Mouse (Mus musculus): ENCODE results near the gene Smpdl3b. TPM values are rescaled to one million over a fixed set of nuclear protein-coding genes. Genes with fewer than 3 reads are reported as not detected.
"Not testable (repeated sequence)": the region's sequence is repeated elsewhere in the genome, so short reads cannot be mapped to it uniquely, and the experiment has no call there.

Gene Smpdl3b
- polyA plus RNA-seq, 1 experiment from 2014 or later = 7.8 TPM

- H3K4me2 ChIP-seq = 0 out of 2 replicates have a peak overlapping the region, but pooled peaks have one; percentile 20
- no peaks in the 10 kb centered on the region for H3K27me3 ChIP-seq (ENCODE audit: insufficient read depth, low read length)
- TF ChIP-seq CTCF (IDR thresholded peaks at IDR 0.05; ENCODE audit: low read depth) = no peak
- ATAC-seq (ENCODE audit: insufficient read depth) (no peak), DNase-seq (peak; percentile 55)
- H3K9me3 ChIP-seq (ENCODE audit: low read depth, low read length) = no peaks in the 10 kb centered on the region
- H3K27ac ChIP-seq (ENCODE audit: low read depth) = peak overlapping the region; percentile 58; the same call in 1 of the 2 replicates
- no peak overlapping the region for H3K4me3 ChIP-seq (ENCODE audit: low read depth, low read length)
- no peak overlapping the region for H3K9ac ChIP-seq
- no peaks in the 10 kb centered on the region for H3K36me3 ChIP-seq (ENCODE audit: insufficient read depth)
- WGBS = 56% methylated on average over 16 of the region's 16 CpGs
- H3K4me1 ChIP-seq (ENCODE audit: insufficient read depth) = no peaks in the 10 kb centered on the region
These were observed 45.2 kb upstream of the Smpdl3b start for GRCm38 (mm10) chr4:132802171-132802637.

GRCm38 (mm10) chr4:132801176-132802077 is 44.4 kb upstream of the Smpdl3b start:
- no peak for TF ChIP-seq CTCF (IDR thresholded peaks at IDR 0.05; ENCODE audit: low read depth)
- Histone ChIP-seq H3K4me2 (0 out of 2 replicates have a peak overlapping the region, but pooled peaks have one; percentile 20), H3K36me3 (ENCODE audit: insufficient read depth) (no peaks in the 10 kb centered on the region), H3K4me1 (ENCODE audit: insufficient read depth) (no peaks in the 10 kb centered on the region), H3K9me3 (ENCODE audit: low read depth, low read length) (no peaks in the 10 kb centered on the region), H3K27me3 (ENCODE audit: insufficient read depth, low read length) (0 out of 2 replicates have a peak, but pooled peaks cover 3% of the 10 kb centered on the region), H3K27ac (ENCODE audit: low read depth) (0 out of 2 replicates have a peak overlapping the region, but pooled peaks have one; percentile 58), H3K4me3 (ENCODE audit: low read depth, low read length) (no peak overlapping the region), H3K9ac (no peak overlapping the region)
- 75% methylated on average over 18 of the region's 18 CpGs for WGBS
- DNase-seq = no peak
- no peak for ATAC-seq (ENCODE audit: insufficient read depth)

- 0 out of 2 replicates have a peak, but pooled peaks cover 5% of the 10 kb centered on the region for H3K4me1 ChIP-seq (ENCODE audit: insufficient read depth)
- TF ChIP-seq CTCF (IDR thresholded peaks at IDR 0.05; ENCODE audit: low read depth) = no peak
- no peak for DNase-seq
- WGBS = 86% methylated on average over 4 of the region's 4 CpGs
- no peak overlapping the region for H3K27ac ChIP-seq (ENCODE audit: low read depth)
- H3K27me3 ChIP-seq (ENCODE audit: insufficient read depth, low read length) = peaks cover 8% of the 10 kb centered on the region; the same call in 1 of the 2 replicates
- H3K4me2 ChIP-seq = no peak overlapping the region
- no peak for ATAC-seq (ENCODE audit: insufficient read depth)
- no peaks in the 10 kb centered on the region for H3K36me3 ChIP-seq (ENCODE audit: insufficient read depth)
- H3K4me3 ChIP-seq (ENCODE audit: low read depth, low read length) = no peak overlapping the region
- no peak overlapping the region for H3K9ac ChIP-seq
- H3K9me3 ChIP-seq (ENCODE audit: low read depth, low read length) = no peaks in the 10 kb centered on the region
These were observed 42.8 kb upstream of the Smpdl3b start for GRCm38 (mm10) chr4:132799845-132800244.

GRCm38 (mm10) chr4:132798666-132799065 is 41.6 kb upstream of the Smpdl3b start:
- H3K4me3 ChIP-seq (ENCODE audit: low read depth, low read length); H3K9ac ChIP-seq; H3K36me3 ChIP-seq (ENCODE audit: insufficient read depth); ATAC-seq (ENCODE audit: insufficient read depth); H3K4me1 ChIP-seq (ENCODE audit: insufficient read depth); H3K9me3 ChIP-seq (ENCODE audit: low read depth, low read length); H3K4me2 ChIP-seq; DNase-seq; H3K27ac ChIP-seq (ENCODE audit: low read depth): not testable (repeated sequence)
- 80% methylated on average over 3 of the region's 3 CpGs for WGBS
- peaks cover 15% of the 10 kb centered on the region; the same call in 1 of the 2 replicates for H3K27me3 ChIP-seq (ENCODE audit: insufficient read depth, low read length)

GRCm38 (mm10) chr4:132798028-132798427 is 41.0 kb upstream of the Smpdl3b start:
- 0 out of 2 replicates have a peak, but pooled peaks cover 5% of the 10 kb centered on the region for H3K4me1 ChIP-seq (ENCODE audit: insufficient read depth)
- no peak overlapping the region for H3K4me3 ChIP-seq (ENCODE audit: low read depth, low read length)
- no peaks in the 10 kb centered on the region for H3K36me3 ChIP-seq (ENCODE audit: insufficient read depth)
- no peak for ATAC-seq (ENCODE audit: insufficient read depth)
- no peak overlapping the region for H3K27ac ChIP-seq (ENCODE audit: low read depth)
- H3K4me2 ChIP-seq = no peak overlapping the region
- no peak overlapping the region for H3K9ac ChIP-seq
- no peaks in the 10 kb centered on the region for H3K9me3 ChIP-seq (ENCODE audit: low read depth, low read length)
- DNase-seq = no peak
- peaks cover 15% of the 10 kb centered on the region; the same call in 1 of the 2 replicates for H3K27me3 ChIP-seq (ENCODE audit: insufficient read depth, low read length)
- WGBS = 64% methylated on average over 4 of the region's 4 CpGs
- TF ChIP-seq CTCF (IDR thresholded peaks at IDR 0.05; ENCODE audit: low read depth) = no peak

- Histone ChIP-seq H3K4me3 (ENCODE audit: low read depth, low read length) (no peak overlapping the region), H3K9ac (no peak overlapping the region), H3K9me3 (ENCODE audit: low read depth, low read length) (no peaks in the 10 kb centered on the region), H3K27me3 (ENCODE audit: insufficient read depth, low read length) (peaks cover 15% of the 10 kb centered on the region; the same call in 1 of the 2 replicates), H3K27ac (ENCODE audit: low read depth) (no peak overlapping the region), H3K36me3 (ENCODE audit: insufficient read depth) (no peaks in the 10 kb centered on the region), H3K4me2 (no peak overlapping the region), H3K4me1 (ENCODE audit: insufficient read depth) (0 out of 2 replicates have a peak, but pooled peaks cover 5% of the 10 kb centered on the region)
- DNase-seq (no peak), ATAC-seq (ENCODE audit: insufficient read depth) (no peak)
- WGBS = 63% methylated on average over 1 of the region's 1 CpGs
- TF ChIP-seq CTCF (IDR thresholded peaks at IDR 0.05; ENCODE audit: low read depth) = no peak
These were observed 40.4 kb upstream of the Smpdl3b start for GRCm38 (mm10) chr4:132797461-132797860.
